Mouse (Mus musculus): ENCODE results near the gene Gm9774.

Gm9774 gene

DNA sequence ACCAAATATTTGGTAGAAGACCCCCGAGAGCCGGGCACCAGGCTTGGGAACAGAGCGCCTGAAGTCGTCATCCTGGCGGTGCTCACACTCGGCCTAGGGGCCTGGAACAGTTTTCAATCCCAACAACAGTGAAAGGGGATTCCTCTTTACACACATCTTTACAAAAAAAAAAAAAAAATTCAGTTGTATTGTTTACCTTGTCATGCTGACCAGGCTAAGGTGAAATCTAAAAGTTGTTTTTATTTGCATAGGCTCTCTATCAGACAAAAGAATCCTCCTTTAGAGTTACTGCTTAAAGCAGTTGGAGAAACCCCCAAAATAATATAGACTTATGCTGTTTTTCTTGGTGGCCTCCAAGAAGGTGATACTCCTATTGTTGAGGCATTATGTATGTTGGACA is at the start of gene Gm9774:
TSS of gene Gm9774 (minus strand) at position 101 of the 400 bp plus-strand sequence.
- no peak for DNase-seq

GRCm38 (mm10) chr3:92470111-92470510 is 40.9 kb upstream of the Gm9774 start:
- no peak for DNase-seq

DNA sequence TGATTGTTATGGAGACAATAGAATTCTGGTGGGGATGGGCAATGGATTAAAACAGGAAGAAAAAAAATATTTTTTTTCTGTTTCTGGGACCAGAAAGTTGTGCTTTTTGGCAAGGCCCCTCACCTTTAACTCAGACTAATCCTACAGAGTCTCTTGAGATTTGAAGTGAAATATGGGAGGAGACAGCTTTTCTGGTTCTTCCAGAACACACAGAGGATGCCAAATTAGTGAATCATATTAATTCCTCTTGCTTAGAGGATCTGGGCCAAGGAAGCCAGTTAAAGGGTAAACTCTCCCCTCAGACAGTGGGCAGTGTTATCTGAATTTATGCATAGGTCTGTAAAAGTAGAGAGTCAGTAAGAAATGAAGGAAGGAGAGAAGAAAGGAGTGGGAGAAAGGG is 38.2 kb upstream of the Gm9774 start:
- no peak for DNase-seq

- no peak for DNase-seq
These were observed 37.4 kb upstream of the Gm9774 start for GRCm38 (mm10) chr3:92466576-92466975.

DNA sequence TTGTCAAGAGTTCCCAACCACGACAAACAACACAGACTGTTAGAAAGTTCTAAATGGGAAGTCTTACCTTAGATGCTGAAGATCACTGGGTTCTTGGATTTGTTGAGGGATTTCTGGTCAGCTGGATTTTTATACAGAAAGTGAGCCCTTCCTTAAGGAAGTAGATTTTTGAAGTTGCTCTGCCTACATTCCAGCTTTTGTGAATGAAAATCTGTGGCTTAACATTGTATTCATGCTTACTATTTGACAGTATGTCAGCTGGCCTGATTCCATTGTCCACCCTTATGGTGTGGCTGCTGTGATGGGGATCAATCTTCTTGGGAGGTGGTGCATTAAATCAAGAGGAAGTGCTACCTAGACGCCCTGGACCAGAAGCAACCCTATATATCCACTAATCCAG is 29.4 kb upstream of the Gm9774 start, which contains the start of gene Sprr3:
TSS of gene Sprr3 (minus strand) at position 101 of the 400 bp plus-strand sequence.
- no peak for DNase-seq

DNA sequence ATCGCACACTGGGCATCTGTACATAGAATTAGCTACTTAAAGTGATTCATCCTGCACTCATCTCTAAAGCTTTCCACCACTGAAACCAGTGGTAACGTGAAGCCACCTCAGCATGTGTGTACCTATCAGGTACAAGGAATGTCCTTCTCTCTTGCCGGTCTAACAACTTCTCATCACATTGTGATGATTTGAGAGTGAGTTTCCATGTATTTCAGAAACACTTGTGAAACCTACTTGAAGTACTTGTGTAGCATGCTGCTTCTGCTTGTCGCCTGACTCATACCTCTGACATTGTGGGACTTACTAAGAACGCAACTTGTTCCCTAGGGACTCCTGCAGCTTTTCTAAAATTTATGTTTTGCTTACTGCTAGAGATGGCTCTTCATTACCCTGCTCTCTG is 25.9 kb upstream of the Gm9774 start:
- no peak for DNase-seq

GRCm38 (mm10) chr3:92440177-92440576 is 11.0 kb upstream of the Gm9774 start:
- DNase-seq, result no peak

GRCm38 (mm10) chr3:92438689-92439088 is 9.5 kb upstream of the Gm9774 start, which contains the start of gene Sprr1b:
Sprr1b (minus strand) TSS chr3:92438789.
- DNase-seq, result no peak

GRCm38 (mm10) chr3:92432282-92432681 is 3.1 kb upstream of the Gm9774 start, which contains the start of gene Sprr2k:
Sprr2k (plus strand) TSS chr3:92432582.
- no peak for DNase-seq

DNA sequence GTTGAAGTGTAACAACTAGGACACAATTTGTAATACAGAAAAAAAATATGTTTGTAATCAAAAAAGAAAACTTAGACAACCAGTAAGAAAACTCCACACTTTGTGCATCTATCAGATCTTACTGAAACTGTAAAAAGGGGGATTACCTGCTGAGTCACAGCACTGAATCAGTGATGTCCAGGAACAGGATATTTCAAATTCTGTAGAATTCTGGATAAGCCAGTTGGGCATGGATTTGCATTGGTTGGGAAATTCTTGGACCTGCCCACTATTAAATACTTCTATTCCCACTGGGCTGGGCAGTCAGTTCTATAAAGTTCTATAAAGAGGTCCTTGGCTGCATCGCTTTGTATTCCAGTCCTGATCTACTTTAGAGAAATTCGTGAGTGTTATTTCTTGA is 11.4 kb downstream of the Gm9774 start, which contains the start of gene Sprr2j-ps:
TSS of gene Sprr2j-ps (plus strand) at position 301 of the 400 bp plus-strand sequence.
- DNase-seq, result no peak

GRCm38 (mm10) chr3:92407691-92408090 is 21.5 kb downstream of the Gm9774 start, which contains the start of gene Sprr2i:
Sprr2i (plus strand) TSS chr3:92407991.
- no peak for DNase-seq

GRCm38 (mm10) chr3:92394301-92394700 is 34.9 kb downstream of the Gm9774 start:
- no peak for DNase-seq

GRCm38 (mm10) chr3:92385385-92385784 is 43.8 kb downstream of the Gm9774 start, which contains the start of gene Sprr2h:
Sprr2h (plus strand) TSS chr3:92385685.
- no peak for DNase-seq
